Mouse (Mus musculus) left cerebral cortex, adult 2 months (tissue): ENCODE measurements around the gene Micu1. TPM values are rescaled to one million over a fixed set of nuclear protein-coding genes. Genes with fewer than 3 reads are reported as not detected.

Experiments used
- DNase-seq, 2 experiments: peaks; one replicate each; pipeline ENCODE4 v3.0.0; 2021 to 2022; ENCODE audit warnings: low spot score in 2 of 2, mixed read lengths in 1 of 2; ENCODE audit errors: extremely low spot score in 1 of 2
- H3K27ac ChIP-seq: fragments of 200-600 bp; 2 replicates; pipeline ENCODE4 v1.8.1; 2022
- H3K4me3 ChIP-seq: fragments of 200-600 bp; 2 replicates; pipeline ENCODE4 v1.8.1; 2022
- CTCF ChIP-seq: fragments of 200-600 bp; IDR thresholded peaks from 2 replicates; pipeline ENCODE4 v1.8.1; 2022; ENCODE audit warnings: antibody characterized with exemption, mild to moderate bottlenecking, moderate library complexity
- intact Hi-C: fragments of 180-260 bp; cut with DNase I; formaldehyde crosslinking; loops from one replicate; pipeline ENCODE4 v1.15.1; 2025
- total RNA-seq, 2 experiments: library from RNA; stranded (reverse); gene quantifications; 2 replicates each; pipeline ENCODE4 v1.2.3; 2021

Micu1 gene
- total RNA-seq, 2 experiments from 2014 or later = 85.2 to 89.9 TPM

- intact Hi-C loops = no loop called here
- no peak overlapping the region for H3K4me3 ChIP-seq
- no peak for TF ChIP-seq CTCF
- no peak for DNase-seq
- no peak overlapping the region for H3K27ac ChIP-seq
Measured at GRCm38 (mm10) chr10:59799303-59800044, 97.2 kb downstream of the Micu1 start.

- DNase-seq = no peak
- no peak overlapping the region for H3K4me3 ChIP-seq
- intact Hi-C loops = no loop called here
- TF ChIP-seq CTCF = no peak
- no peak overlapping the region for H3K27ac ChIP-seq
Measured at GRCm38 (mm10) chr10:59800159-59800558, 97.9 kb downstream of the Micu1 start.

- DNase-seq = no peak
- Histone ChIP-seq H3K4me3 (no peak overlapping the region), H3K27ac (no peak overlapping the region)
- no peak for TF ChIP-seq CTCF
- intact Hi-C loops = no loop called here
Measured at GRCm38 (mm10) chr10:59800826-59801501, 98.7 kb downstream of the Micu1 start.

- no peak for DNase-seq
- no peak overlapping the region for H3K4me3 ChIP-seq
- TF ChIP-seq CTCF = no peak
- H3K27ac ChIP-seq = no peak overlapping the region
- intact Hi-C loops = no loop called here
Measured at GRCm38 (mm10) chr10:59808677-59809076, 106.4 kb downstream of the Micu1 start.

GRCm38 (mm10) chr10:59809991-59810574 lies 107.8 kb downstream of the Micu1 start:
- no peak overlapping the region for H3K27ac ChIP-seq
- no peak overlapping the region for H3K4me3 ChIP-seq
- TF ChIP-seq CTCF = no peak
- intact Hi-C loops = no loop called here
- DNase-seq = no peak

GRCm38 (mm10) chr10:59812939-59813338 lies 110.7 kb downstream of the Micu1 start:
- no peak; the same call in 1 of the 2 replicates for TF ChIP-seq CTCF
- intact Hi-C loops = no loop called here
- Histone ChIP-seq H3K27ac (no peak overlapping the region), H3K4me3 (no peak overlapping the region)
- no peak for DNase-seq

- no peak overlapping the region for H3K27ac ChIP-seq
- H3K4me3 ChIP-seq = no peak overlapping the region
- no peak for DNase-seq
- no peak for TF ChIP-seq CTCF
- intact Hi-C loops = no loop called here
Measured at GRCm38 (mm10) chr10:59813759-59814158, 111.5 kb downstream of the Micu1 start.

GRCm38 (mm10) chr10:59814505-59815155 lies 112.4 kb downstream of the Micu1 start:
- peak; percentile 27 to 28 for DNase-seq
- intact Hi-C loops = no loop called here
- Histone ChIP-seq H3K27ac (no peak overlapping the region), H3K4me3 (no peak overlapping the region)
- TF ChIP-seq CTCF = peak; percentile 60

GRCm38 (mm10) chr10:59816569-59816968 lies 114.3 kb downstream of the Micu1 start:
- peak in 1 of 2 experiments; percentile 24 for DNase-seq
- no peak for TF ChIP-seq CTCF
- Histone ChIP-seq H3K4me3 (no peak overlapping the region), H3K27ac (no peak overlapping the region)
- intact Hi-C loops = no loop called here

GRCm38 (mm10) chr10:59817528-59817927 lies 115.3 kb downstream of the Micu1 start:
- intact Hi-C loops = no loop called here
- H3K27ac ChIP-seq = no peak overlapping the region
- peak; percentile 52 for TF ChIP-seq CTCF
- no peak for DNase-seq
- no peak overlapping the region for H3K4me3 ChIP-seq

- no peak for DNase-seq
- no peak for TF ChIP-seq CTCF
- Histone ChIP-seq H3K27ac (no peak overlapping the region), H3K4me3 (no peak overlapping the region)
- intact Hi-C loops = no loop called here
Measured at GRCm38 (mm10) chr10:59817991-59818390, 115.7 kb downstream of the Micu1 start.

- H3K27ac ChIP-seq = no peak overlapping the region
- no peak for TF ChIP-seq CTCF
- H3K4me3 ChIP-seq = no peak overlapping the region
- intact Hi-C loops = no loop called here
- no peak for DNase-seq
Measured at GRCm38 (mm10) chr10:59819146-59819545, 116.9 kb downstream of the Micu1 start.
